11 mouse cellular contexts compared by ENCODE assay signal in genomic region chr2:143889860-143890433, GRCm38 (mm10). TPM values are rescaled to one million over a fixed set of nuclear protein-coding genes. Genes with fewer than 3 reads are reported as not detected.
DNase-seq lines count a peak whose midpoint lies in the region; ATAC-seq and TF ChIP-seq lines count a peak whose summit lies in the region.
"Had no signal": no experiment of that assay in that cellular context is flagged by ENCODE, and none has a peak within 500 bp of the region (broad histone marks: within the 10 kb centered on the region; RNA-seq: fewer than 3 reads in every experiment).

No protein-coding gene starts in this region.

- no peak overlapping the region for H3K9ac ChIP-seq in embryonic facial prominence, embryonic 11.5 days (replicated peaks; ENCODE audit: low read length)
- H3K9ac ChIP-seq in kidney, embryonic 15.5 days = no peak overlapping the region

- TF ChIP-seq POLR2A in lung, adult 2 months (IDR thresholded peaks at IDR 0.05; ENCODE audit: borderline replicate concordance, extremely low read depth, low read depth, low read length) = no peak

- 49% methylated on average over 12 of the region's 12 CpGs for WGBS in embryonic facial prominence, embryonic 11.5 days
- WGBS in kidney, embryonic 15.5 days = 60% methylated on average over 12 of the region's 12 CpGs
- WGBS in lung, adult 2 months = 43% methylated on average over 12 of the region's 12 CpGs

- H3K4me1 ChIP-seq in embryonic facial prominence, embryonic 11.5 days (ENCODE audit: control insufficient read depth, insufficient read depth, low read length) = no peaks in the 10 kb centered on the region
- no peaks in the 10 kb centered on the region for H3K4me1 ChIP-seq in kidney, embryonic 15.5 days
- no peaks in the 10 kb centered on the region for H3K4me1 ChIP-seq in lung, adult 2 months (ENCODE audit: control insufficient read depth, insufficient read depth, low read length)
- H3K4me1 ChIP-seq: heart, embryonic 10.5 days had no signal

- H3K27ac ChIP-seq in embryonic facial prominence, embryonic 11.5 days (replicated peaks; ENCODE audit: low read depth, low read length) = no peak overlapping the region; the same call in 1 of the 2 replicates
- peak overlapping the region; percentile 80 for H3K27ac ChIP-seq in kidney, embryonic 15.5 days
- H3K27ac ChIP-seq: heart, embryonic 10.5 days had no signal

- no peak for TF ChIP-seq CTCF in lung, adult 2 months (IDR thresholded peaks at IDR 0.05; ENCODE audit: insufficient read depth, low read length)

- H3K4me3 ChIP-seq in embryonic facial prominence, embryonic 11.5 days (ENCODE audit: low read depth, low read length) = no peak overlapping the region
- H3K4me3 ChIP-seq in kidney, embryonic 15.5 days (replicated peaks) = no peak overlapping the region
- H3K4me3 ChIP-seq in lung, adult 2 months (replicated peaks; ENCODE audit: extremely low read depth, low read depth, low read length) = peak overlapping the region; percentile 14
- H3K4me3 ChIP-seq: heart, embryonic 10.5 days had no signal

- H3K27me3 ChIP-seq in embryonic facial prominence, embryonic 11.5 days (ENCODE audit: control insufficient read depth, insufficient read depth, low read length) = no peaks in the 10 kb centered on the region
- H3K27me3 ChIP-seq in kidney, embryonic 15.5 days = no peaks in the 10 kb centered on the region
- H3K27me3 ChIP-seq: CH12.LX had no signal

- no peak for ATAC-seq in embryonic facial prominence, embryonic 11.5 days (replicated peaks; ENCODE audit: insufficient number of reproducible peaks, low FRiP score, low TSS enrichment, low read depth)
- ATAC-seq in kidney, embryonic 15.5 days (replicated peaks; ENCODE audit: low FRiP score) = peak; percentile 81

- H3K4me2 ChIP-seq in embryonic facial prominence, embryonic 11.5 days (ENCODE audit: low read depth, low read length) = no peak overlapping the region
- H3K4me2 ChIP-seq in kidney, embryonic 15.5 days = peak overlapping the region; percentile 24; the same call in 1 of the 2 replicates

- H3K36me3 ChIP-seq in embryonic facial prominence, embryonic 11.5 days (replicated peaks; ENCODE audit: control insufficient read depth, insufficient read depth, low read depth, low read length) = no peaks in the 10 kb centered on the region
- H3K36me3 ChIP-seq in kidney, embryonic 15.5 days = no peaks in the 10 kb centered on the region
- H3K36me3 ChIP-seq: heart, embryonic 10.5 days had no signal

- DNase-seq in A20 (ENCODE audit: low read depth, low spot score) = peak; percentile 91
- DNase-seq in embryonic facial prominence, embryonic 11.5 days (ENCODE audit: low spot score) = peak; percentile 75
- DNase-seq in lung, adult 2 months = peak; percentile 34
- DNase-seq in left cerebral cortex, adult 18-20 months (ENCODE audit: low spot score in 2 of 2) = no peak
- no peak for DNase-seq in ovary, postnatal 36 days (ENCODE audit: low spot score)
- no peak for DNase-seq in adrenal gland, postnatal 4 days (ENCODE audit: low spot score in 2 of 2)
- no peak for DNase-seq in gastrocnemius, adult 8-10 months (ENCODE audit: low spot score in 2 of 2)
- DNase-seq: adrenal gland, postnatal 14 days had no signal

- H3K9me3 ChIP-seq in embryonic facial prominence, embryonic 11.5 days (replicated peaks; ENCODE audit: control insufficient read depth, low read length) = no peaks in the 10 kb centered on the region
- H3K9me3 ChIP-seq in kidney, embryonic 15.5 days (replicated peaks) = no peaks in the 10 kb centered on the region
- H3K9me3 ChIP-seq: heart, embryonic 10.5 days had no signal

RNA-seq across cellular contexts. Expression of gene Dstn, which starts 25.2 kb away (rescaled TPM):
- 455 and 462 TPM in 2 replicates for polyA plus RNA-seq in embryonic facial prominence, embryonic 11.5 days (2014; fragmentation: Nextera tagmentation; extraction: Ambion mirVana)
- polyA plus RNA-seq in kidney, embryonic 15.5 days (2015; fragmentation: Nextera tagmentation; extraction: Ambion mirVana) = 387 and 407 TPM in 2 replicates
- 46.2 and 80.1 TPM in 2 replicates for polyA plus RNA-seq in lung, adult 2 months (2012; rRNA removed)
- 100 to 1,000 TPM; 166 to 173 TPM for total RNA-seq in left cerebral cortex, adult 18-20 months (2021)
- 100 to 1,000 TPM; 227 to 242 TPM for total RNA-seq in adrenal gland, postnatal 4 days (2021)
- 10 to 100 TPM; 14.8 to 23.9 (median 20.0) TPM for total RNA-seq in gastrocnemius, adult 8-10 months (2022)

RNA-seq across cellular contexts. Expression of gene Bfsp1, which starts 27.0 kb away (rescaled TPM):
- 1.1 TPM in 2 replicates for polyA plus RNA-seq in embryonic facial prominence, embryonic 11.5 days (2014; fragmentation: Nextera tagmentation; extraction: Ambion mirVana)
- 1.3 and 1.5 TPM in 2 replicates for polyA plus RNA-seq in kidney, embryonic 15.5 days (2015; fragmentation: Nextera tagmentation; extraction: Ambion mirVana)
- 1.3 and 1.5 TPM in 2 replicates for polyA plus RNA-seq in lung, adult 2 months (2012; rRNA removed)
- 1 to 10 TPM in 1 of 2 experiments, under 1 TPM in 1; 0.74 to 1.0 TPM for total RNA-seq in left cerebral cortex, adult 18-20 months (2021)
- total RNA-seq in adrenal gland, postnatal 4 days (2021) = 1 to 10 TPM; 1.9 to 2.1 TPM
- under 1 TPM in 2 of 4 experiments, not detected in 2; 0.19 to 0.22 TPM for total RNA-seq in gastrocnemius, adult 8-10 months (2022)

Comparison
In these comparisons a context has a peak if more than half of its experiments do, and no peak if none do; other contexts are left out.
1. DNase-seq: peak in A20 (single experiment), embryonic facial prominence, embryonic 11.5 days (single experiment) and lung, adult 2 months (single experiment); none in left cerebral cortex, adult 18-20 months (0 of 2), ovary, postnatal 36 days (single experiment), adrenal gland, postnatal 4 days (0 of 2) and gastrocnemius, adult 8-10 months (0 of 2).
2. RNA of gene Dstn, which starts 25.2 kb away (total RNA-seq): 227 to 242 TPM in adrenal gland, postnatal 4 days and 166 to 173 TPM in left cerebral cortex, adult 18-20 months; 14.8 to 23.9 TPM in gastrocnemius, adult 8-10 months; every median in the first group is over 4 times any median in the second.